Mouse (Mus musculus): ENCODE data around the gene Sdf2.

Sdf2 gene

GRCm38 (mm10) chr11:78245627-78246317 is at the start of gene Sdf2, which contains the start of gene Supt6:
Sdf2 (plus strand) TSS chr11:78245746.
Supt6 (minus strand) TSS chr11:78245987.
- peak; percentile 88 for DNase-seq

DNA sequence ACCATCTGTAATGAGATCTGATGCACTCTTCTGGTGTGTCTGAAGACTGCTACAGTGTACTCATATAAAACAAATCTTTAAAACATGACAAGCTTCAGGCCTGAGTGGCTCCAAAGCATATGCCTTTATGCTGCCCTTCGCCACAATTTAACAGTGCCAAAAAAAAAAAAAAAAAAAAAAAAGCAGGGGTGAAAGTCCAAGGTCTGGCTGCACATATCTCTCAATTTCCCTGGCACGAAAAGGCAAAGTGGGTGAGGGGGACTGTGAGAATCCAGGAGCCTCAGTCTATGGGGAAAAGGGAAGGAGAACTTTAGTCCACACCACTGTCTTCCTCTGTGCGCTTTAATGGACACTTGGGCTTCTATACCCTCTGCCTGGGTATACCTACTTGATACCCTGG is 43.2 kb upstream of the Sdf2 start:
- DNase-seq: no peak

DNA sequence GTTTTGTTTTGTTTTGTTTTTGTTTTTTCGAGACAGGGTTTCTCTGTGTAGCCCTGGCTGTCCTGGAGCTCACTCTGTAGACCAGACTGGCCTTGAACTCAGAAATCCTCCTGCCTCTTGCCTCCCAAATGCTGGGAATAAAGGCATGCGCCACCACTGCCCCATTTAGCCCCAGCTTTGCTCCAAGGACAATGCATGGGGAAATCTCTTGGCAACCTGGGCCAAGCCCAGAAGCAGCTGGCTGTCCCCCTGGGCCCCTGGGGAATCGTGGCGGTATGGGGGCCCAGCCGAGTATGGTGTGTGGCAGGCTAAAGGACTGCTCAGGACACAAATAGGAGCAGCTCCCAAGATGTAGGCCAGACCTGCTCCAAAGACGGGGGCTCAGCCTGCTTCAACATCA is 41.3 kb upstream of the Sdf2 start:
- DNase-seq: no peak

- no peak for DNase-seq
These were observed 40.0 kb upstream of the Sdf2 start for GRCm38 (mm10) chr11:78205361-78206206.

DNA sequence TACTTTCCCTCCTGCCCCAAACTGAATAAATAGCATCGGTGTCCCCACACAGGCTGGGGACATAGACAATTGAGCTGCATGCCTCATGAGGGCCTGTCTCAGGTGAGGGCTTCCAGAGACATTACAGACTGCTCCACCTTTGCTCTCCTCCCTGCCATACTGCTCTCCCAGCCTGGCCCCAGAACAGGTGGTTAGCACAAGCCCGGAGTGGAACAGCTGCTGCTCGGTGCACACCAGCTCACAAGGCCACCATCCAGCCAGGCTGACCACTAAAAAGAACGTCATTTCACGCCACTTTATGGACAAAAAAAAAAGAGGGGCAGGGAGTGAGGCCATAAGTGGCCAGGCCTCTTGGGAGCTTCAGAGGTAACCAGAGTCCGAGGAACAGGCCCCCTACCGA is 38.4 kb upstream of the Sdf2 start:
- no peak for DNase-seq

- DNase-seq: no peak
These were observed 35.7 kb upstream of the Sdf2 start for GRCm38 (mm10) chr11:78209886-78210285.

DNA sequence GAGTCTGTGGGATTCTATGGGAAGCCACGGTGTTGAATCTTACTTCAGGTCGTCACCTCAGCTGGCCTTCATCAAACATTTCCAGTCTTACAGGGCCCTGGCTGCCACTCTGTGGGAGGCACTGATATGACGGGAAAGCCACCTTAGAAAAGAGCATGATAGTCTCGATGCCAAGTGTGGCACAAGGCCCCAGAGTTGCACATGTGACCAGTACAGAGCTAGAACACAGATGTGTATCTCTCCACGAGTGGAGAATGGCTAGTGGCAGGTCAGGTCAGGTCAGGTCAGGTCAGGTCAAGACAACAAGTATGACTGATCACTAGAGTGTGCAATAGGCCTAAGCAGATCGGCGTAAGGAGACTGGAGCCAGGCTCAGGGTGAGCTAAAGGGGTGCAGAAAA is 34.9 kb upstream of the Sdf2 start:
- no peak for DNase-seq

DNA sequence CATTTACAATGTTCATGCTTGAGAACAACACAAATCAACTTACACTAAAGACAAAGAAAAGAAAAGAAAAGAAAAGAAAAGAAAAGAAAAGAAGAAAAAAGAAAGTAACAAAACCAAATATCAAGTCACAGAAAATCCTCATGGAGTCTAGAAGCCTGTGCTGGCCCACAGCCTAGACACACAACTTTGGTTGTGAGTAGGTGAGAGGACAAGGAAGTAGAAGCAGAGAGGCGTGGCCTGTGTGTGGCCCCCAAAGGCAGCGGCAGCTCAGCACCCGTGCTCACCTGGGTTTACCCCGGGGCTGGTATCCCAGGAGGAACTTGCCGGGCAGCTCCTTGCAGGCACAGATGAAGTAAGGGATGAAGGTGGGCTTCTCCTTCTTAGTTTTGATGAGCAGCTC is 34.0 kb upstream of the Sdf2 start:
- DNase-seq: no peak

- DNase-seq: peak; percentile 12
These were observed 32.3 kb upstream of the Sdf2 start for GRCm38 (mm10) chr11:78213086-78213817.

GRCm38 (mm10) chr11:78215709-78216317 is 29.7 kb upstream of the Sdf2 start:
- DNase-seq: peak; percentile 49

- DNase-seq: no peak
These were observed 22.0 kb upstream of the Sdf2 start for GRCm38 (mm10) chr11:78223586-78223985.

GRCm38 (mm10) chr11:78231518-78231917 is 14.0 kb upstream of the Sdf2 start:
- DNase-seq: no peak

- no peak for DNase-seq
These were observed 5.2 kb upstream of the Sdf2 start for GRCm38 (mm10) chr11:78240193-78240857.

GRCm38 (mm10) chr11:78245261-78245626 is 302 bp upstream of the Sdf2 start:
- no peak for DNase-seq

GRCm38 (mm10) chr11:78246318-78247011 is 919 bp downstream of the Sdf2 start:
- no peak for DNase-seq

- DNase-seq: no peak
These were observed 1.4 kb downstream of the Sdf2 start for GRCm38 (mm10) chr11:78247012-78247348.

DNA sequence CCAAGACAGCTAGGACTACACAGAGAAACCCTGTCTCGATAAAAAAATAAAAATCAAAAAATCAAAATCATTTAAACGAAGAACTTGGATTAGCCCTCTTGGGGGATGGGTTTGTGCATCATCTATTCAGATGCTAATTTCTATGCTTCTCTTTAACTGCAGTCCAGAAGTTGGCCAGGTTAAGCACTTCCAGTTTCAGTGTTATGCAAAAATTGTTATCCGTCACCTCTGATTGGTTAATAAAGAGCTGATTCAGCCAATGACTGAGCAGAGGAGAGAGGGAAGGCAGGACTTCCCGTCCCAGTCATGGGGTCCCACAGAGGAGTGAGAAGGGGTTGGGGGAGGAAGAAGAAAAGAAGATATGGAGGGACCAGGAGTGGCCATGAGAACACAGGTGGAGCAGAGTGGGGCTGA is 2.2 kb downstream of the Sdf2 start:
- no peak for DNase-seq

GRCm38 (mm10) chr11:78256618-78257017 is 11.1 kb downstream of the Sdf2 start:
- no peak for DNase-seq

DNA sequence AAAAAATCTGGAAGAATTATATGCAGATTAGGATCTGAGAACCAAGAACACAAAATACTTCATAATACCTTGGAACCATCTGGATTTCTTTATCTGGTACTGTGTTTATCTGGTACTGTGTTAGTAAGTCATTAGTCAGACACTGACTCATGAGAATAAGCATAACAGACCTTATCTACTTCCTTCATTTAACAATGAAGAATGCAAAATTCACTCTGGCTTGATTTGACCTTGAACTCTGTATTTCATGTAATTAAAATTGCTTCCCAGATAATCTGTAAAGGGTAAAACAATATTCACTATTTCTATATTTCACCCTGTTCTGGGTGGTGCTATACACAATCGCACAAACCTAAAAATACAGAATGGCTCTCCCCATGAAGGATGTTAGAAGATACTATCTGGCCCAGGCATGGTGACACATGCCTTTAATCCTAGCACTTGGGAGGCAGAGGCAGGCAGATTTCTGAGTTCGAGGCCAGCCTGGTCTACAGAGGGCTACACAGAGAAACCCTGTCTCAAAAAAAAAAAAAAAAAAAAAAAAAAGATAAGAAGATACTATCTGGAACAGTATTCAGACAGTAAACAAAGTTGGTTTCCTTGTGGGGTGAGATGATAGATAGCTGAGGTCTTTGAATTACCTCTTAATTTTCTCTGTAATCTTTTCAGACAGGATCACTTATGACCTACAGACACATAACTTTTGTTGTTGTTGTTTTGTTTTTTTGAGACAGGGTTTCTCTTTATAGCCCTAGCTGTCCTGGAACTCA is 15.1 kb downstream of the Sdf2 start:
- no peak for DNase-seq

DNA sequence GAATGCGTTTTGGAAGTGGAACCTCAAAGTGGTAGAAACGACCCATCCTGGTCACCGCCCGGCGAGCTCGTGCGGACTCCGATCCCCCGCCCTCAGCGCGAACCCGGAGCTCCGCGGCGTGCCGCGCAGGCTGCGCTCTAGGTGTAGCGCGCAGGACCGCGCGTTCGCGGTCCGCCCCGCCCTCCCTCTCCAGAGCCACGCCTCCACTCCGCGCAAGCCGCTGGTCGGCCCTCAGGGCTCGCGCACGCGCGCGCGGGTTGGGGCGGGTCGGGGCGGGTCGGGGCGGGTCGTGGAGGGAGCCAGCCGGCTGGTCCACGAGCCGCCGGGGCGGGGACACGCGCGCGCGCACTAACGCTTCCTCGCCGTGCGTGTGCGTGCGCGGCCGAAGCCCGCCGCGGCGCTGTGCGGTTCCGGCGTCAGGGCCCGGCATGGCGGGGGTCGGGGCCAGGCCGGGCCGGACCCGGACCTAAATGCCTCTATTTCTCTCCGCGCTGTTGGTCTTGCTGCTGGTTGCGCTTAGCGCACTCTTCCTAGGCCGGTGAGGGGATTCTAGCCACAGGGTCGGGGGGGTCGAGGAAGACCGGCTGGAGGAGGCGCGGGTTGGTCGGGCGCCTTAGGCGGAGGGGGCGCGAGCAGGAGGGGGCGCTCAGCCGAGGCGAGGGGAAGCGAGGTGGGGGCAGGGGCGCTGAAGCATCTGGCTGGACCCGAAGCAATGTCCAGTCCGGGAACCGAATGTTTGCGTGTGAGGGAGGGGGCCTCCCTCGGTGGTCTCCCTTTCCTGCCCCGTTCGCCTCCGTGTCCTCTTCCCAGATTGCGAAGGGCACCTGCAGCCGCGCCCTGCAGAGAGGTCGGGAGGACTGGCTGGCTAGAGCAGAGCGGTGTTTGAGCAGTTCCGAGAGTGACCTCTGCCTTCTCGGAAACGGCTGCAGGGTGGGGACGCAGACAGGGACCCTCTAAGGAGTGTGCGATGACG is 16.1 kb downstream of the Sdf2 start, which contains the start of gene 2610507B11Rik:
Gene 2610507B11Rik (plus strand): TSS at position 373 of the 973 bp plus-strand sequence.
- peak; percentile 94 for DNase-seq
